Mouse (Mus musculus): ENCODE data around the gene Shtn1.

GRCm38 (mm10) chr19:59076131-59076530 lies 231 bp upstream of the Shtn1 start:
- TF ChIP-seq CTCF (IDR thresholded peaks at IDR 0.05; ENCODE audit: low read depth), result no peak
- TF ChIP-seq EP300 (IDR thresholded peaks at IDR 0.05; ENCODE audit: low read depth), result no peak
